Mouse (Mus musculus) erythroblast, embryonic 14.5 days (primary cell): ENCODE results near the gene Capn11.

Experiments
- GATA1 ChIP-seq: IDR thresholded peaks from 2 replicates; pipeline ENCODE4 v1.6.1; 2012; ENCODE audit warnings: low read length, inconsistent platforms, mixed read lengths
- TAL1 ChIP-seq: IDR thresholded peaks from 3 replicates; pipeline ENCODE4 v1.6.1; 2012; ENCODE audit warnings: low read length, inconsistent platforms, mixed read lengths

GRCm38 (mm10) chr17:45601325-45601724, 57.8 kb downstream of the Capn11 start:
- TF ChIP-seq GATA1 (no peak), TAL1 (no peak)
